Comparison of ENCODE assay signal across 10 mouse cellular contexts in genomic region chr11:59330560-59330959, GRCm38 (mm10). TPM values are rescaled to one million over a fixed set of nuclear protein-coding genes. Genes with fewer than 3 reads are reported as not detected.
DNase-seq lines count a peak whose midpoint lies in the region; ATAC-seq and TF ChIP-seq lines count a peak whose summit lies in the region.
"Had no signal": no experiment of that assay in that cellular context is flagged by ENCODE, and none has a peak within 500 bp of the region (broad histone marks: within the 10 kb centered on the region; RNA-seq: fewer than 3 reads in every experiment).

No protein-coding gene starts in this region.

- 41% methylated on average over 5 of the region's 5 CpGs for WGBS in lung, postnatal 0 days
- 62% methylated on average over 5 of the region's 5 CpGs for WGBS in spleen, adult 2 months

- intact Hi-C loops in heart, postnatal 25 days (cut with DNase I) = loop anchor here (1.0 kb wide), 1 partner anchor 22 kb away; no protein-coding TSS in a partner anchor

- H3K4me2 ChIP-seq in lung, postnatal 0 days (replicated peaks; ENCODE audit: low read depth, low read length) = no peak overlapping the region

- TF ChIP-seq EP300 in lung, postnatal 0 days (IDR thresholded peaks at IDR 0.05) = no peak

- no peak overlapping the region for H3K4me3 ChIP-seq in lung, postnatal 0 days (ENCODE audit: low read depth, low read length)
- no peak overlapping the region for H3K4me3 ChIP-seq in spleen, adult 2 months (ENCODE audit: extremely low read depth, insufficient read depth, insufficient read length)

- no peaks in the 10 kb centered on the region for H3K4me1 ChIP-seq in lung, postnatal 0 days (ENCODE audit: insufficient read depth, low read depth, low read length)
- no peaks in the 10 kb centered on the region for H3K4me1 ChIP-seq in spleen, adult 2 months (ENCODE audit: control insufficient read depth, insufficient read depth, insufficient read length)

- POLR2A ChIA-PET in Patski (lab: Charles Lee) = interaction anchor here (1.0 kb wide), 1 partner anchor 22 kb away, joined by 3 read pairs; no protein-coding TSS in a partner anchor

- TF ChIP-seq POLR2A in spleen, adult 2 months (IDR thresholded peaks at IDR 0.05; ENCODE audit: low read depth, low read length) = no peak

- peak; percentile 95 for DNase-seq in heart, adult 11 months
- DNase-seq in heart, postnatal 25 days (ENCODE audit: low spot score) = no peak
- no peak for DNase-seq in Patski (ENCODE audit: low read depth, low spot score)
- DNase-seq in cerebellum, postnatal 25 days = peak; percentile 59 to 78
- peak; percentile 65 for DNase-seq in gastrocnemius, postnatal 25 days
- DNase-seq in kidney, postnatal 10 days = peak; percentile 87
- DNase-seq in lung, postnatal 0 days (ENCODE audit: low spot score) = peak; percentile 68
- DNase-seq in spleen, adult 2 months (ENCODE audit: low read depth in 1 of 2, low spot score in 2 of 2) = peak in 1 of 2 experiments; percentile 25

- no peak for TF ChIP-seq CTCF in Patski (IDR thresholded peaks at IDR 0.05)
- peak; percentile 93 for TF ChIP-seq CTCF in lung, postnatal 0 days (IDR thresholded peaks at IDR 0.05)
- peak; percentile 57; the same call in 1 of the 2 replicates for TF ChIP-seq CTCF in spleen, adult 2 months (IDR thresholded peaks at IDR 0.05; ENCODE audit: extremely low read depth, insufficient read depth, insufficient read length, insufficient replicate concordance)

- no peaks in the 10 kb centered on the region for H3K27me3 ChIP-seq in Patski
- H3K27me3 ChIP-seq in lung, postnatal 0 days (replicated peaks; ENCODE audit: insufficient read depth, low read length) = no peaks in the 10 kb centered on the region
- H3K27me3 ChIP-seq in spleen, adult 2 months (ENCODE audit: control insufficient read depth, insufficient read depth, low read length) = no peaks in the 10 kb centered on the region

- H3K9me3 ChIP-seq in lung, postnatal 0 days (ENCODE audit: low read length) = no peaks in the 10 kb centered on the region

- no peak overlapping the region for H3K9ac ChIP-seq in lung, postnatal 0 days (replicated peaks; ENCODE audit: low read depth)

- H3K36me3 ChIP-seq in lung, postnatal 0 days (ENCODE audit: insufficient read depth, low read length) = no peaks in the 10 kb centered on the region
- no peaks in the 10 kb centered on the region for H3K36me3 ChIP-seq in spleen, adult 2 months (ENCODE audit: control insufficient read depth, insufficient read depth, low read length)

- H3K27ac ChIP-seq in lung, postnatal 0 days (ENCODE audit: low read length) = no peak overlapping the region
- H3K27ac ChIP-seq in spleen, adult 2 months (ENCODE audit: insufficient read depth, low read length) = no peak overlapping the region

- CTCF ChIA-PET in Patski (lab: Charles Lee) = interaction anchor here (1.3 to 2.2 kb wide), 2 partner anchors 18 to 19 kb away, joined by 3 to 4 read pairs; no protein-coding TSS in a partner anchor

- in situ Hi-C loops in Patski (cut with MboI; ENCODE audit: low pct_unique_long_range_greater_than_20kb) = no loop called here

- ATAC-seq in Patski = peak; percentile 16
- peak; percentile 56 for ATAC-seq in lung, postnatal 0 days

RNA-seq across cellular contexts. Expression of gene Wnt9a, which starts 23.8 kb away (rescaled TPM):
- 1 to 10 TPM; 5.6 to 6.6 TPM for total RNA-seq in heart, postnatal 25 days (2021)
- polyA plus RNA-seq in Patski (2021) = 7.5 TPM
- total RNA-seq in gastrocnemius, postnatal 25 days (2021) = 1 to 10 TPM; 8.2 to 8.5 TPM
- polyA plus RNA-seq in lung, postnatal 0 days (2015; fragmentation: Nextera tagmentation; extraction: Ambion mirVana) = 9.7 and 10.5 TPM in 2 replicates
- polyA plus RNA-seq in spleen, adult 2 months (2012; rRNA removed) = 0.33 and 0.40 TPM in 2 replicates

RNA-seq across cellular contexts. Expression of gene Wnt3a, which starts 40.0 kb away (rescaled TPM):
- not detected for total RNA-seq in heart, postnatal 25 days (2021)
- polyA plus RNA-seq in Patski (2021) = not detected
- not detected for total RNA-seq in gastrocnemius, postnatal 25 days (2021)
- polyA plus RNA-seq in lung, postnatal 0 days (2015; fragmentation: Nextera tagmentation; extraction: Ambion mirVana) = 12.6 and 18.9 TPM in 2 replicates
- polyA plus RNA-seq in spleen, adult 2 months (2012; rRNA removed) = 0.04 TPM in 1 of 2 replicates, not detected in the other
- total RNA-seq: adrenal gland, postnatal 4 days; left cerebral cortex, postnatal 14 days had no signal

RNA-seq across cellular contexts. Expression of gene Prss38, which starts 44.9 kb away (rescaled TPM):
- total RNA-seq in heart, postnatal 25 days (2021) = not detected
- polyA plus RNA-seq in Patski (2021) = not detected
- not detected for total RNA-seq in gastrocnemius, postnatal 25 days (2021)
- polyA plus RNA-seq in lung, postnatal 0 days (2015; fragmentation: Nextera tagmentation; extraction: Ambion mirVana) = not detected in 2 replicates
- not detected in 2 replicates for polyA plus RNA-seq in spleen, adult 2 months (2012; rRNA removed)
- total RNA-seq: adrenal gland, postnatal 4 days; left cerebral cortex, postnatal 14 days had no signal

Comparison
In these comparisons a context has a peak if more than half of its experiments do, and no peak if none do; other contexts are left out.
1. DNase-seq: peak in heart, adult 11 months (single experiment), cerebellum, postnatal 25 days (2 of 2), gastrocnemius, postnatal 25 days (single experiment), kidney, postnatal 10 days (single experiment) and lung, postnatal 0 days (single experiment); none in heart, postnatal 25 days (single experiment) and Patski (single experiment).
2. RNA of gene Wnt3a, which starts 40.0 kb away (polyA plus RNA-seq): 12.6 to 18.9 TPM in lung, postnatal 0 days; not detected in Patski (single experiment) and 0.04 TPM in spleen, adult 2 months; every median in the first group is over 10 times any median in the second.